Comparison of ENCODE assay signal across 34 mouse cellular contexts in genomic region chr6:92959416-92959815, GRCm38 (mm10).
"Had no signal": no experiment of that assay in that cellular context is flagged by ENCODE, and none has a peak within 500 bp of the region (broad histone marks: within the 10 kb centered on the region; RNA-seq: fewer than 3 reads in every experiment).

No protein-coding gene starts in this region.

- ATAC-seq: hindbrain, embryonic 16.5 days; hindbrain, postnatal 0 days; inflammation-experienced regulatory T-cells, adult 6 months; intestine, embryonic 15.5 days; intestine, embryonic 16.5 days; intestine, postnatal 0 days had no signal

- H3K4me1 ChIP-seq: heart, embryonic 15.5 days; hindbrain, embryonic 12.5 days; hindbrain, embryonic 13.5 days; hindbrain, embryonic 15.5 days; intestine, embryonic 15.5 days; kidney, embryonic 15.5 days had no signal

- H3K4me3 ChIP-seq: heart, embryonic 10.5 days; heart, embryonic 13.5 days; heart, embryonic 15.5 days; hindbrain, embryonic 10.5 days; hindbrain, embryonic 12.5 days; hindbrain, embryonic 13.5 days; hindbrain, embryonic 15.5 days; intestine, embryonic 15.5 days; kidney, embryonic 15.5 days; layer of hippocampus, adult 2 months had no signal

- H3K9me3 ChIP-seq: heart, embryonic 10.5 days; heart, embryonic 13.5 days; heart, embryonic 15.5 days; hindbrain, embryonic 10.5 days; hindbrain, embryonic 12.5 days; hindbrain, embryonic 13.5 days; hindbrain, embryonic 15.5 days; intestine, embryonic 15.5 days; kidney, embryonic 15.5 days had no signal

- DNase-seq: heart, postnatal 10 days; heart, postnatal 14 days; heart, postnatal 36 days; heart, postnatal 4 days; kidney, adult 11 months; kidney, adult 18-20 months; kidney, adult 2 months; kidney, adult 8-10 months; kidney, adult 9 months; kidney, postnatal 10 days; kidney, postnatal 14 days; kidney, postnatal 25 days; kidney, postnatal 36 days; kidney, postnatal 4 days; layer of hippocampus, adult 9-11 months; layer of hippocampus, postnatal 36 days had no signal

- H3K9ac ChIP-seq: heart, embryonic 13.5 days; heart, embryonic 15.5 days; hindbrain, embryonic 12.5 days; hindbrain, embryonic 13.5 days; hindbrain, embryonic 14.5 days; hindbrain, embryonic 15.5 days; intestine, embryonic 15.5 days; kidney, embryonic 15.5 days had no signal

- H3K36me3 ChIP-seq: heart, embryonic 10.5 days; heart, embryonic 13.5 days; heart, embryonic 15.5 days; hindbrain, embryonic 10.5 days; hindbrain, embryonic 12.5 days; hindbrain, embryonic 13.5 days; hindbrain, embryonic 15.5 days; intestine, embryonic 15.5 days; kidney, embryonic 15.5 days had no signal

- H3K27ac ChIP-seq: heart, embryonic 10.5 days; heart, embryonic 13.5 days; heart, embryonic 15.5 days; hindbrain, embryonic 10.5 days; hindbrain, embryonic 12.5 days; hindbrain, embryonic 13.5 days; hindbrain, embryonic 14.5 days; hindbrain, embryonic 15.5 days; hindbrain, postnatal 0 days; intestine, embryonic 15.5 days; kidney, embryonic 15.5 days; kidney, postnatal 0 days; layer of hippocampus, adult 2 months had no signal

- H3K4me2 ChIP-seq: heart, embryonic 11.5 days; heart, embryonic 13.5 days; heart, embryonic 15.5 days; hindbrain, embryonic 12.5 days; hindbrain, embryonic 13.5 days; hindbrain, embryonic 14.5 days; hindbrain, embryonic 15.5 days; intestine, embryonic 15.5 days; kidney, embryonic 15.5 days had no signal

- H3K27me3 ChIP-seq: heart, embryonic 13.5 days; heart, embryonic 15.5 days; hindbrain, embryonic 13.5 days; hindbrain, embryonic 15.5 days; intestine, embryonic 15.5 days; kidney, embryonic 15.5 days had no signal
